Mouse (Mus musculus): ENCODE data around the gene Ctsh. TPM values are rescaled to one million over a fixed set of nuclear protein-coding genes. Genes with fewer than 3 reads are reported as not detected.

The Ctsh gene
- 58.9 and 67.1 TPM in 2 replicates for polyA plus RNA-seq (2015; fragmentation: Nextera tagmentation; extraction: Ambion mirVana)

GRCm38 (mm10) chr9:90053852-90054251, at the start of gene Ctsh:
Gene Ctsh, plus strand, starts transcription at chr9:90054152.
- peak within 1 kb of the TSS; percentile 48; the same call in 1 of the 2 replicates for H3K9ac ChIP-seq
- H3K9me3 ChIP-seq (replicated peaks) = no peaks in the 10 kb centered on the region
- no peaks in the 10 kb centered on the region for H3K36me3 ChIP-seq
- H3K4me1 ChIP-seq = 0 out of 2 replicates have a peak, but pooled peaks cover 6% of the 10 kb centered on the region
- peak within 1 kb of the TSS; percentile 80 for H3K4me2 ChIP-seq (replicated peaks)
- H3K27ac ChIP-seq (replicated peaks) = no peak within 1 kb of the TSS
- no peak for ATAC-seq (ENCODE audit: insufficient number of reproducible peaks, low FRiP score, low TSS enrichment, low read depth)
- H3K27me3 ChIP-seq = no peaks in the 10 kb centered on the region
- peak within 1 kb of the TSS; percentile 51 for H3K4me3 ChIP-seq (replicated peaks)
- WGBS = 70% methylated on average over 2 of the region's 2 CpGs

DNA sequence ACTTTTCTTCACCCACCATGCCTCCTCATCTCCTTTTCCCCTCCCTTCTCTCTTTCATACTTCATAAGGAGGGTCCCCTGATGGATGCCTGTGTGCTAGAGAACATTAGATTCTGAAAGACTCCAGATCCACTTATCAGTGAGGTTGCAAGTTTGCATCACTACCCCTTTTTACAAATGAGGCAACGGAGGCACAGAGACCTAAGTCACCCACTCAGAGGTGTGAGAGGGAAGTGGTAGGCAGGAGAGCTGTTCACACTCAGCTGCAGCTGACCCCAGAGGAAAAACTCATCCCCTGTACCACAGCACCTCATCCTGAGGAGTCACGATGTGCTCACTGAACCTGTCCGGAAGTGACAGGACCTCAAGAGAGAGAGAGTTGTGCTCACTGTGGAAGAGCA, 47.5 kb upstream of the Ctsh start:
- no peaks in the 10 kb centered on the region for H3K4me1 ChIP-seq
- H3K27me3 ChIP-seq = no peaks in the 10 kb centered on the region
- H3K9ac ChIP-seq = no peak overlapping the region
- no peaks in the 10 kb centered on the region for H3K36me3 ChIP-seq
- H3K9me3 ChIP-seq (replicated peaks) = no peaks in the 10 kb centered on the region
- 83% methylated on average over 3 of the region's 3 CpGs for WGBS
- H3K27ac ChIP-seq (replicated peaks) = no peak overlapping the region
- H3K4me2 ChIP-seq (replicated peaks) = no peak overlapping the region
- no peak overlapping the region for H3K4me3 ChIP-seq (replicated peaks)
- no peak for ATAC-seq (ENCODE audit: insufficient number of reproducible peaks, low FRiP score, low TSS enrichment, low read depth)

- ATAC-seq (ENCODE audit: insufficient number of reproducible peaks, low FRiP score, low TSS enrichment, low read depth) = no peak
- WGBS = 12% methylated on average over 2 of the region's 2 CpGs
- H3K4me1 ChIP-seq = no peaks in the 10 kb centered on the region
- H3K9ac ChIP-seq = no peak overlapping the region
- H3K9me3 ChIP-seq (replicated peaks) = no peaks in the 10 kb centered on the region
- no peak overlapping the region for H3K27ac ChIP-seq (replicated peaks)
- no peaks in the 10 kb centered on the region for H3K27me3 ChIP-seq
- H3K4me2 ChIP-seq (replicated peaks) = no peak overlapping the region
- H3K4me3 ChIP-seq (replicated peaks) = no peak overlapping the region
- H3K36me3 ChIP-seq = no peaks in the 10 kb centered on the region
These were observed 46.9 kb upstream of the Ctsh start for GRCm38 (mm10) chr9:90007094-90007493.

- Histone ChIP-seq H3K4me1 (no peaks in the 10 kb centered on the region), H3K4me3 (replicated peaks) (no peak overlapping the region), H3K27ac (replicated peaks) (no peak overlapping the region), H3K36me3 (no peaks in the 10 kb centered on the region), H3K9ac (no peak overlapping the region), H3K4me2 (replicated peaks) (no peak overlapping the region), H3K27me3 (no peaks in the 10 kb centered on the region), H3K9me3 (replicated peaks) (no peaks in the 10 kb centered on the region)
- ATAC-seq (ENCODE audit: insufficient number of reproducible peaks, low FRiP score, low TSS enrichment, low read depth) = peak; percentile 43
- 69% methylated on average over 6 of the region's 6 CpGs for WGBS
These were observed 45.8 kb upstream of the Ctsh start for GRCm38 (mm10) chr9:90008138-90008537.

DNA sequence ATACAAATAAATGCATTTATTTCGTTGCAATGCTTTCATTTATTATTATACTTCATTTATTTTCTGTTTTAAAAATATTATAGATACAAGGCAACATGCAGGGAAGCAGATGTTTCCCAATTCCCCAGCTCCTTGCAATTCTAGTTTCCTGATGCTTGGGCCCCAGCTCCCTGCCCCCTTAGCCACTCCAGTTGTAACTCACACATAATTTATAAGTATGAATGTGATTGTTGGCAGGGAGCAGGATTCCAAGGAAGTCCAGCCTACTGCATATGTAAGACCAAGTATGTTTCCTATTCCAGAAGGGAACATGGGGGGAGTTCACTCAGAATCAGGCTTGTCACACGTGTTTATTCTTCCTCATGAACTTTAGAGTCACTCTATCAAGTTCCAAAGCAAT, 42.1 kb upstream of the Ctsh start:
- Histone ChIP-seq H3K4me2 (replicated peaks) (no peak overlapping the region), H3K36me3 (no peaks in the 10 kb centered on the region), H3K27me3 (no peaks in the 10 kb centered on the region), H3K9me3 (replicated peaks) (no peaks in the 10 kb centered on the region), H3K4me3 (replicated peaks) (no peak overlapping the region), H3K27ac (replicated peaks) (no peak overlapping the region), H3K9ac (no peak overlapping the region), H3K4me1 (no peaks in the 10 kb centered on the region)
- 56% methylated on average over 2 of the region's 2 CpGs for WGBS
- ATAC-seq (ENCODE audit: insufficient number of reproducible peaks, low FRiP score, low TSS enrichment, low read depth) = no peak

DNA sequence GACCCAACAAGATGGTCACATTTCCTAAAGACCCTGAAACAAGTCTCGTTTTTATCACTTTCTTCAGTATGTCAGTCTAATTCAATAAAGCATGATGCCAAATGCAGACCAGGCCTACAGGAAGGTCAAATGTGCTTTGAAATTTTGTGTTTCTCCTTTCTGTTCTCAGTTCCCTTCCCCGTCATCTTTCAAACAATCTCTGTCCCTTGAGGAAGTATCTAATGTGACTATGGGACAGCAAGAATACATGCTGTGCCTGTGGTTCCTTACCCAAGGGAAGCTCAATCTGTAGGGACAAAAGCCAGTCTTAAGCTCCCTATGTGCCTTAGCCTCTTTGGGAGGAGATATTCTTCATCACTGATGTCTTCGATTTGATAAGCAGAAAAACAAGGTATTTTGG, 39.3 kb upstream of the Ctsh start:
- Histone ChIP-seq H3K36me3 (no peaks in the 10 kb centered on the region), H3K9ac (no peak overlapping the region), H3K27ac (replicated peaks) (no peak overlapping the region), H3K4me1 (no peaks in the 10 kb centered on the region), H3K27me3 (no peaks in the 10 kb centered on the region), H3K4me2 (replicated peaks) (no peak overlapping the region), H3K4me3 (replicated peaks) (no peak overlapping the region), H3K9me3 (replicated peaks) (no peaks in the 10 kb centered on the region)
- ATAC-seq (ENCODE audit: insufficient number of reproducible peaks, low FRiP score, low TSS enrichment, low read depth) = no peak
- 76% methylated on average over 3 of the region's 3 CpGs for WGBS

DNA sequence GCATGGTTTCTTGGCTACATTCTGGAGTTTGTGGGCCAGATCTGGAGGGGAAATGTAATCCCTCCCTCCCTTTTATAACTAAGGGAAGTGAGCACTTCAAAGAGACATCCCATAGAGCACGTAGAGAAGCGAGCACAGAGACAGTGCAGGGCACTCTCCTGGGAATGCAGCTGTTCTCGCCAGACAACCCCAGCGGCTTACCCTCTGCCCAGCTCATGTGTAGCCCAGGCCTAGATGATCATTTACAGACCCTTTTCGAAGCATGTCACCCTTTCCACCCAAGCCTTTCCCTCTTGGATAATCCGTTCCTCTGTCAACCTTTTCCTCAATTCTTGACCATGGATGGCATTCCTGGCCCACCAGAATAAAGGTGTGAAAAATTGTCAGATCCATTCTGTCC, 37.7 kb upstream of the Ctsh start:
- Histone ChIP-seq H3K4me1 (no peaks in the 10 kb centered on the region), H3K4me3 (replicated peaks) (no peak overlapping the region), H3K9ac (no peak overlapping the region), H3K27me3 (no peaks in the 10 kb centered on the region), H3K9me3 (replicated peaks) (no peaks in the 10 kb centered on the region), H3K36me3 (no peaks in the 10 kb centered on the region), H3K4me2 (replicated peaks) (no peak overlapping the region), H3K27ac (replicated peaks) (no peak overlapping the region)
- 73% methylated on average over 6 of the region's 6 CpGs for WGBS
- no peak for ATAC-seq (ENCODE audit: insufficient number of reproducible peaks, low FRiP score, low TSS enrichment, low read depth)

DNA sequence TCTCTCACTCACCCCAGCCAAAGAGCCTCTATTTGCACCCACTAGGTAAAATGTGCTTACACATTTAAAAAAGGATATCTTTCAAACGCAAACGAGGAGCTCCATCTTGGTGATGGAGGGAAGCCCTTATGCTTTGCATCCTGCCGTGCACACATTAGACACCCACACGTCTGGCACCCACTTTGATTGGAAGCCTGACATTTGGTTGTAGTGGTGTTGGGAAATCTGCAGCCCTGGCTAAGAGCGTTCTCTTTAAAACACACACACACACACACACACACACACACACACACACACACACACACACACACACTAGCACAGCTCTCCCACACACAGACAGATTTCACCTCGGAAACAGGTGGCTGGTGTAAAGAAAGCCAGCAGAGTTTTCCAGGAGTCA, 33.1 kb upstream of the Ctsh start:
- H3K27me3 ChIP-seq = no peaks in the 10 kb centered on the region
- H3K36me3 ChIP-seq = no peaks in the 10 kb centered on the region
- H3K9me3 ChIP-seq (replicated peaks) = no peaks in the 10 kb centered on the region
- H3K9ac ChIP-seq = no peak overlapping the region
- 79% methylated on average over 6 of the region's 6 CpGs for WGBS
- no peak overlapping the region for H3K4me3 ChIP-seq (replicated peaks)
- H3K4me2 ChIP-seq (replicated peaks) = no peak overlapping the region
- H3K27ac ChIP-seq (replicated peaks) = no peak overlapping the region
- H3K4me1 ChIP-seq = no peaks in the 10 kb centered on the region
- ATAC-seq (ENCODE audit: insufficient number of reproducible peaks, low FRiP score, low TSS enrichment, low read depth) = no peak

GRCm38 (mm10) chr9:90021442-90021841, 32.5 kb upstream of the Ctsh start:
- H3K9me3 ChIP-seq (replicated peaks) = no peaks in the 10 kb centered on the region
- no peak overlapping the region for H3K9ac ChIP-seq
- no peak overlapping the region for H3K4me2 ChIP-seq (replicated peaks)
- no peaks in the 10 kb centered on the region for H3K4me1 ChIP-seq
- no peak for ATAC-seq (ENCODE audit: insufficient number of reproducible peaks, low FRiP score, low TSS enrichment, low read depth)
- no peak overlapping the region for H3K27ac ChIP-seq (replicated peaks)
- no peaks in the 10 kb centered on the region for H3K27me3 ChIP-seq
- WGBS = 88% methylated on average over 4 of the region's 4 CpGs
- no peak overlapping the region for H3K4me3 ChIP-seq (replicated peaks)
- H3K36me3 ChIP-seq = no peaks in the 10 kb centered on the region

- no peaks in the 10 kb centered on the region for H3K27me3 ChIP-seq
- no peak overlapping the region for H3K4me2 ChIP-seq (replicated peaks)
- H3K36me3 ChIP-seq = no peaks in the 10 kb centered on the region
- no peaks in the 10 kb centered on the region for H3K9me3 ChIP-seq (replicated peaks)
- no peak for ATAC-seq (ENCODE audit: insufficient number of reproducible peaks, low FRiP score, low TSS enrichment, low read depth)
- 84% methylated on average over 6 of the region's 6 CpGs for WGBS
- no peak overlapping the region for H3K27ac ChIP-seq (replicated peaks)
- no peak overlapping the region for H3K4me3 ChIP-seq (replicated peaks)
- H3K9ac ChIP-seq = no peak overlapping the region
- no peaks in the 10 kb centered on the region for H3K4me1 ChIP-seq
These were observed 26.2 kb upstream of the Ctsh start for GRCm38 (mm10) chr9:90027709-90028108.

DNA sequence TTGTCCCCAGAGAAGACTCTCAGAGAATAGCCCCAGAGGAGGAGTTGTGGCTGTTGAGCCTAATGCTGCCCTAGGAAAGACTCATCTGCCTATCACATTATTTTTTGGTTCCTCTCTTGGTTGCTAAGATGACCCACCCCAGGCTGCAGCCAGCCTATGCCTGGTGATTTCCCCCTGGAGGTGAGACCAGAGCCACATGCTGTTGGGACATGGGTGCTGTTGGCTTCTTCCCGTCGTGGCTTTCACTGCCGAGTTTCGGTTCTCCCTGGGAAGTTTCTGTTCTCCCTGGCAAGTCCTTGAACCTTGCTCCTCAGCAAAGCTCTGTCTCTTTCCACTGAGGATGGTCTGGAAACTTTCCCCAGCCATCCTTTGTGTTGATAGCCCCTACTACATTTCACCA, 20.0 kb upstream of the Ctsh start:
- 75% methylated on average over 4 of the region's 4 CpGs for WGBS
- H3K4me2 ChIP-seq (replicated peaks) = no peak overlapping the region
- no peaks in the 10 kb centered on the region for H3K27me3 ChIP-seq
- H3K27ac ChIP-seq (replicated peaks) = no peak overlapping the region
- H3K9me3 ChIP-seq (replicated peaks) = no peaks in the 10 kb centered on the region
- no peaks in the 10 kb centered on the region for H3K4me1 ChIP-seq
- H3K36me3 ChIP-seq = no peaks in the 10 kb centered on the region
- ATAC-seq (ENCODE audit: insufficient number of reproducible peaks, low FRiP score, low TSS enrichment, low read depth) = no peak
- no peak overlapping the region for H3K4me3 ChIP-seq (replicated peaks)
- H3K9ac ChIP-seq = no peak overlapping the region

DNA sequence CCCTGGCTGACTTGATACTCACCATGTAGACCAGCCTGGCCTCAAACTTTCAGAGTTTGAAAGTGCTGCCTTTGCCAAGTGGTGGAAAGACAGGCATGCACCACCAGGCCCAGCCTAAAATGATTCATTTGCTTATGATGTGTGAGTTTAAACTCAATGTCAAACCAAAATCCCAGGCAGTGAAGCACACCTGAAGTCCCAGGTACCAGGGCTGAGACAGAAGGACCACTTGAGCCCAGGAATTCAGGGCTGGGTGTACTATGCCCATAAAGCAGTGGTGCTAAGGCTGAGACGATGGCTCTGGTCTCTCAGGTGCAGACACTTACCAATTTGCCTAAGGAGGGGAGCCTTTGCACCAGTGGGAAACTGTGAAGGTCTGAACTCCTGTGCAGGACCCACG, 18.8 kb upstream of the Ctsh start:
- no peak overlapping the region for H3K4me2 ChIP-seq (replicated peaks)
- no peak for ATAC-seq (ENCODE audit: insufficient number of reproducible peaks, low FRiP score, low TSS enrichment, low read depth)
- WGBS = 72% methylated on average over 2 of the region's 2 CpGs
- H3K36me3 ChIP-seq = no peaks in the 10 kb centered on the region
- no peak overlapping the region for H3K27ac ChIP-seq (replicated peaks)
- H3K27me3 ChIP-seq = no peaks in the 10 kb centered on the region
- H3K4me1 ChIP-seq = no peaks in the 10 kb centered on the region
- no peak overlapping the region for H3K9ac ChIP-seq
- no peak overlapping the region for H3K4me3 ChIP-seq (replicated peaks)
- no peaks in the 10 kb centered on the region for H3K9me3 ChIP-seq (replicated peaks)

All from embryonic facial prominence, embryonic 15.5 days (tissue).